In the genomic region with DNA sequence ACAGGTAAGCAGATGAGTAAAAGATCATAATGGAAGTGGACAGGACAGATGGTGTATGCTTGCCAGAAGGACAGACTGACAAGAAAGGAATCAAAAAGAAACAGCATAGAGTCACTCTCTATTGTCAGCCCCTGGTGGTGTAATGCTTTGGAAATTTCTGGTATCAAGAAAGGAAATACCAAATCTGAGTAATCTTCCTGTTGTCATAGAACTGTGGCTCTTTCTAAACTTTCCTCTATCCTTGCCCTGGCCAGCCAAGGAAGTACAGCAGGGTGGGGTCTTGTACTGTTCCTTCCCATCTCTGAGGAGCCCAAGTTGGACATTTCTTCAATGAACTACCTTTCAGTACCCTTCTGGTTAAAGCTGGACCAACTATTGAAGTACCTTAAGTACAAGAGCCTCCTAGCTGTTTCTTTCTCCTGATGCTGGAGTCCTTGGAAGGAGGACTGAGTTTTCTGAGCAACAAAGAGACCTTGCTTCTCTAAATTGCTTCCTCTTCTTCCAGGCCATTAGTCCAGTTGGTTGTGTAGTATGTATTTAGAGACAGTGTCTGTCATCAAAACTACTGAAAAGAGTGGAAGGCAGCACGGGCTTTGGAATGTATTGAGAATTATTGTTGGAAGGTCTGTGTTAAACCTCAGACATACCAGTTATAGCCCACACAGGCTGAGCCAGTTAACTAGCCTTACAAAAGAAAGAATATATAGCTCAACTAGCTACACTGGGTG, we compare ENCODE assay signal across 10 mouse cellular contexts. TPM values are rescaled to one million over a fixed set of nuclear protein-coding genes. Genes with fewer than 3 reads are reported as not detected.
DNase-seq lines count a peak whose midpoint lies in the region; ATAC-seq lines count a peak whose summit lies in the region.
"Had no signal": no experiment of that assay in that cellular context is flagged by ENCODE, and none has a peak within 500 bp of the region (broad histone marks: within the 10 kb centered on the region; RNA-seq: fewer than 3 reads in every experiment).

No protein-coding gene starts in this region.

- no peak overlapping the region for H3K27ac ChIP-seq in midbrain, embryonic 11.5 days (ENCODE audit: low read depth, low read length)
- no peak overlapping the region for H3K27ac ChIP-seq in midbrain, embryonic 14.5 days (replicated peaks; ENCODE audit: low read depth, low read length)
- H3K27ac ChIP-seq in kidney, embryonic 16.5 days (ENCODE audit: low read length): 0 out of 2 replicates have a peak overlapping the region, but pooled peaks have one; percentile 11
- H3K27ac ChIP-seq: embryonic facial prominence, embryonic 13.5 days; limb, embryonic 12.5 days had no signal

- no peak for ATAC-seq in midbrain, embryonic 11.5 days (ENCODE audit: low FRiP score)
- no peak for ATAC-seq in midbrain, embryonic 14.5 days (ENCODE audit: low FRiP score, low TSS enrichment)
- no peak for ATAC-seq in kidney, embryonic 16.5 days (ENCODE audit: low FRiP score, low TSS enrichment)

- no peak overlapping the region for H3K9ac ChIP-seq in midbrain, embryonic 11.5 days (ENCODE audit: low read length)
- H3K9ac ChIP-seq in midbrain, embryonic 14.5 days (replicated peaks; ENCODE audit: low read length): no peak overlapping the region
- H3K9ac ChIP-seq in kidney, embryonic 16.5 days (replicated peaks; ENCODE audit: low read length): no peak overlapping the region
- H3K9ac ChIP-seq: embryonic facial prominence, embryonic 13.5 days; limb, embryonic 12.5 days had no signal

- peak; percentile 97 for DNase-seq in heart, adult 11 months
- no peak for DNase-seq in heart, postnatal 36 days
- peak; percentile 51 for DNase-seq in midbrain, embryonic 11.5 days (ENCODE audit: low spot score, missing footprints)
- no peak for DNase-seq in midbrain, embryonic 14.5 days
- peak; percentile 56 for DNase-seq in naive thymus-derived CD4-positive, alpha-beta T cell, adult 2 months (ENCODE audit: low read depth)
- no peak for DNase-seq in cerebellum, postnatal 14 days
- DNase-seq in testis, postnatal 14 days (ENCODE audit: low spot score): no peak

- no peaks in the 10 kb centered on the region for H3K4me1 ChIP-seq in midbrain, embryonic 11.5 days (ENCODE audit: control insufficient read depth, insufficient read depth, low read length)
- no peaks in the 10 kb centered on the region for H3K4me1 ChIP-seq in midbrain, embryonic 14.5 days (ENCODE audit: control insufficient read depth, insufficient read depth, low read length)
- peaks cover 19% of the 10 kb centered on the region for H3K4me1 ChIP-seq in kidney, embryonic 16.5 days (ENCODE audit: insufficient read depth, low read length)

- WGBS in midbrain, embryonic 11.5 days: 87% methylated on average over 1 of the region's 1 CpGs
- 91% methylated on average over 1 of the region's 1 CpGs for WGBS in midbrain, embryonic 14.5 days
- 84% methylated on average over 1 of the region's 1 CpGs for WGBS in kidney, embryonic 16.5 days

- no peaks in the 10 kb centered on the region for H3K9me3 ChIP-seq in midbrain, embryonic 11.5 days (ENCODE audit: control insufficient read depth, low read length)
- H3K9me3 ChIP-seq in midbrain, embryonic 14.5 days (ENCODE audit: control insufficient read depth, low read length): no peaks in the 10 kb centered on the region
- H3K9me3 ChIP-seq in kidney, embryonic 16.5 days (ENCODE audit: low read length): no peaks in the 10 kb centered on the region
- H3K9me3 ChIP-seq: embryonic facial prominence, embryonic 13.5 days; limb, embryonic 12.5 days had no signal

- no peaks in the 10 kb centered on the region for H3K27me3 ChIP-seq in midbrain, embryonic 11.5 days (ENCODE audit: control insufficient read depth, insufficient read depth, low read length)
- no peaks in the 10 kb centered on the region for H3K27me3 ChIP-seq in midbrain, embryonic 14.5 days (ENCODE audit: control insufficient read depth, insufficient read depth, low read length)
- no peaks in the 10 kb centered on the region for H3K27me3 ChIP-seq in kidney, embryonic 16.5 days (ENCODE audit: insufficient read depth, low read length)
- H3K27me3 ChIP-seq: embryonic facial prominence, embryonic 13.5 days; limb, embryonic 12.5 days had no signal

- H3K36me3 ChIP-seq in midbrain, embryonic 11.5 days (ENCODE audit: control insufficient read depth, insufficient read depth, low read length): 0 out of 2 replicates have a peak, but pooled peaks cover 3% of the 10 kb centered on the region
- H3K36me3 ChIP-seq in midbrain, embryonic 14.5 days (ENCODE audit: control insufficient read depth, insufficient read depth, low read length): 0 out of 2 replicates have a peak, but pooled peaks cover 4% of the 10 kb centered on the region
- peaks cover 52% of the 10 kb centered on the region for H3K36me3 ChIP-seq in kidney, embryonic 16.5 days (ENCODE audit: insufficient read depth, low read length)

- no peak overlapping the region for H3K4me3 ChIP-seq in midbrain, embryonic 11.5 days (ENCODE audit: low read depth, low read length)
- no peak overlapping the region for H3K4me3 ChIP-seq in midbrain, embryonic 14.5 days (replicated peaks; ENCODE audit: low read depth, low read length)
- H3K4me3 ChIP-seq in kidney, embryonic 16.5 days (ENCODE audit: low read length): no peak overlapping the region
- H3K4me3 ChIP-seq: embryonic facial prominence, embryonic 13.5 days; limb, embryonic 12.5 days had no signal

- intact Hi-C loops in heart, postnatal 36 days (cut with DNase I): no loop called here

- H3K4me2 ChIP-seq in midbrain, embryonic 11.5 days: no peak overlapping the region
- H3K4me2 ChIP-seq in midbrain, embryonic 14.5 days (ENCODE audit: low read length): no peak overlapping the region
- no peak overlapping the region for H3K4me2 ChIP-seq in kidney, embryonic 16.5 days (replicated peaks; ENCODE audit: low read depth, low read length)
- H3K4me2 ChIP-seq: embryonic facial prominence, embryonic 13.5 days; limb, embryonic 12.5 days had no signal

RNA-seq across cellular contexts. Expression of gene Cflar, which starts 15.9 kb away (rescaled TPM):
- total RNA-seq in heart, postnatal 36 days (2021): 10 to 100 TPM; 56.4 to 61.5 TPM
- polyA plus RNA-seq in midbrain, embryonic 11.5 days (2014; fragmentation: Nextera tagmentation; extraction: Ambion mirVana): 19.1 and 20.9 TPM in 2 replicates
- 11.5 and 16.4 TPM in 2 replicates for polyA plus RNA-seq in midbrain, embryonic 14.5 days (2014; fragmentation: Nextera tagmentation; extraction: Ambion mirVana)
- polyA plus RNA-seq in kidney, embryonic 16.5 days (2015; fragmentation: Nextera tagmentation; extraction: Ambion mirVana): 41.3 and 45.0 TPM in 2 replicates

RNA-seq across cellular contexts. Expression of gene Als2cr12, which starts 31.4 kb away (rescaled TPM):
- total RNA-seq in heart, postnatal 36 days (2021): not detected
- not detected in 2 replicates for polyA plus RNA-seq in midbrain, embryonic 11.5 days (2014; fragmentation: Nextera tagmentation; extraction: Ambion mirVana)
- polyA plus RNA-seq in midbrain, embryonic 14.5 days (2014; fragmentation: Nextera tagmentation; extraction: Ambion mirVana): not detected in 2 replicates
- not detected in 2 replicates for polyA plus RNA-seq in kidney, embryonic 16.5 days (2015; fragmentation: Nextera tagmentation; extraction: Ambion mirVana)
- polyA plus RNA-seq: embryonic facial prominence, embryonic 13.5 days; limb, embryonic 12.5 days had no signal

Comparison
In these comparisons a context has a peak if more than half of its experiments do, and no peak if none do; other contexts are left out.
1. DNase-seq: peak in heart, adult 11 months (single experiment), midbrain, embryonic 11.5 days (single experiment) and naive thymus-derived CD4-positive, alpha-beta T cell, adult 2 months (single experiment); none in heart, postnatal 36 days (0 of 2), midbrain, embryonic 14.5 days (single experiment), cerebellum, postnatal 14 days (0 of 2) and testis, postnatal 14 days (single experiment).